Mouse (Mus musculus) layer of hippocampus, adult 11-12 months (tissue): ENCODE data around the gene Spink2.
"Not testable (repeated sequence)": the region's sequence is repeated elsewhere in the genome, so short reads cannot be mapped to it uniquely, and the experiment has no call there.

Source experiments
- DNase-seq: peaks from one replicate; pipeline ENCODE4 v3.0.0; 2022; ENCODE audit warnings: low spot score

The Spink2 gene

DNA sequence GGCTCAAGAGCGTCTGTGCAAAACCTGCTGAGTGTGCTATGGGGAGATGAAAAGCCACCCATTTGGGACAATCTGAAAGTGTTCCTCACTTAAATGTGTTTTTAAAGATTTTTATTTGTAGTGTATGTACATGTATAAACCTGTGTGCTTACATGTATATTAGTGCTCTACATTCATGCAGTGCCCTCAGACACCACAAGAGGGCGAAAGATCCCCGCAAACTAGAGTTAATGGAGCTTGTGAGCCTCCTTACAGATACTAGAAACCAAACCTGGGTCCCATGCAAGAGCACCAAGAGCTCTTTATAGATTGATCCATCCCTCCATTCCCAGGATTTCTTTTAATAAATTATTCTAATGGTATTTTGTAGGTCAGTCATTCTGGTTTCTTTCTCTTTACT lies 17.3 kb downstream of the Spink2 start:
- DNase-seq = peak; percentile 26

GRCm38 (mm10) chr5:77193266-77193665 lies 18.0 kb downstream of the Spink2 start:
- no peak for DNase-seq

DNA sequence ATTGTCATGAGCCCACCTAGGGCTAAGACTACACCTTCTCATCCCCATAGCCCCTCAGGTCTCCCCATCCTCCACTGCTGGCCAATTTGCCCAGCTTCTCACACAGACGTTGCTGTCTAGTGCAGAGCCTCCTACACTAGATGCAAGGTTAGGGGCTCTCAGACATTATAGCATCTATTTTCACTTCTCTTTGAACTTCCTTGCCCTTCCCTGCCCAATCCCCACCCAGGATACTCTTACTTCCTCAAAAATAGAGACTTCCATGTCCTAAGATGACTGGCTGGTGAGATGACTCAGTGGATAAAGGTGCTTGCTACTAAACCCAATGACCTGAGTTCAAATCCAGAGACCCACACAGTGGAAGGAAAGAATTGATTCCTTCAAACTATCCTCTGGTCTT lies 19.6 kb downstream of the Spink2 start:
- DNase-seq = no peak

DNA sequence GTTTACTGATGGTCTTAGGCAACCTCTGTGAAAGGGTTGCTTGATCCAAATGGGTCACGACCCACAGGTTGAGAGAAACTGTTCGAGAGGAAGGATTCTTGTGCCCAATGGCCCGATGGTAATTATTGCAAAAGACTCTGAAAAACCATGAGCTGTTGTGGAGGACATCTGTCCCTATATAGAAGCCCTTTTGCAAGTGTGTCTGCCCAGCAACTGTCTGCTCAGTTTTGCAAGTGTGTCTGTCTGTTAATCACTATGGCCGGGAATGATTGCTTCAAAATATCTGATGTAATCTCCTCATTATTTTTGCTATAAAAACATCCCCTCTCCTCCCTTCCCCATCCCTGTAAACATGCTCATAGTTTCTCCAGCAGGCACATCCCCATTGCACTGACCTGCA lies 20.2 kb downstream of the Spink2 start:
- DNase-seq = no peak

GRCm38 (mm10) chr5:77188738-77189137 lies 22.5 kb downstream of the Spink2 start:
- DNase-seq = no peak

- DNase-seq = no peak
Observed at GRCm38 (mm10) chr5:77185351-77185750, 25.9 kb downstream of the Spink2 start.

DNA sequence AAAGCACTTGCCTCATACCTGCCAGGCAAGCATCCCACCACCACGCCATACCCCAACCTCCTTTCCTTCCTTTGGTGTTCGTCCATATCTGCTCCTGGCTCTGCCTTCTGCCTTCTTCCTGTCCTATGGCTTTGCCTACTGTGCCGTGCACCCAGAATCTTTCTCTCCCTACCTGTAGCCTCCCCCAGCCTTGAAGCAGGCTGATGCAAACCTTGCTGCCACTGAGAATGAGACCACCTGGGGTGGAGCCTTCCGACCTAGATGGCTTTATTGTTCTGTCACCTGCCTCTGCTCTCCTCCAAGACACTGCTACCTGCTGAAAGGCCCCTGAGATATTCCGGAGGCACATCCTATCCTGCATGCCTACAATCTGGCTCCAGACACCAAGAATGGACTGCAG lies 27.4 kb downstream of the Spink2 start:
- not testable (repeated sequence) for DNase-seq

GRCm38 (mm10) chr5:77183338-77183737 lies 27.9 kb downstream of the Spink2 start:
- DNase-seq = no peak

DNA sequence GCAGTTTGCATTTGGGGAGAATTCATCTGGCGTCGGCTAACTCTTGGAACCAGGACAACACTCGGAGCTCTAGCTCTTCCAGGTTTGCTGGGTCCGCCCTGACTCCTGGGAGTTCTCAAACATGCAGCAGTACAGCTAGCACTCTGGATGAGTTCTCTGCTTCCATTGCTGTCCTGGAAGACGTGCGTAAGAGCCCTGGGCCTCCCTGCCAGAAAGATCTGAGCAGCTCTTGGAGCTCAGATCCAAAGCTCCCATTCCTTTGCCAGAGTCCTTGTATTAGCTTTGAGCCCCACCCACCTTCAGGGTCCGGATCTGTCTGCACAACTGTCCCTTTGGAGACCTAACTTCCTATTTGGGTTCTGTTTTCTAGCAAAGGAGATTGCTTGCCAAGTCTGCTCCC lies 29.8 kb downstream of the Spink2 start:
- no peak for DNase-seq

DNA sequence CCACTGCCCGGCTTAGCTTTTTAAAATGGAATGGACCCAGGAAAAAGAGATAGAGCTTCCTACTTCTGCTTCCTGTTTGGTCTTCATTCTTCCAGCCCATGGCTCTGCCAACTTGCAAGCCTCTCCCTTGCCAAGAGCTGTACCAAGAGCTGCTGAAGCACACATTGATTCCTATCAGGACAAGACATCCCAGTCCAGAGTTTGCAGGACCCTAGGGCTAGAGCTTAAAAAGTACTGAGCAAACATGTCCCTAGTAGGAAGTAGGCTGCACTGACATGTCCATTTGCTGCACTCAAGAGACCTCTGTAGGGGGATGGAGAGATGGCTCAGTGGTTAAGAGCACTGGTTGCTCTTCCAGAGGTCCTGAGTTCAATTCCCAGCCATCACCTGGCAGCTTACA lies 32.3 kb downstream of the Spink2 start:
- no peak for DNase-seq

GRCm38 (mm10) chr5:77178008-77178407 lies 33.3 kb downstream of the Spink2 start:
- DNase-seq = no peak

DNA sequence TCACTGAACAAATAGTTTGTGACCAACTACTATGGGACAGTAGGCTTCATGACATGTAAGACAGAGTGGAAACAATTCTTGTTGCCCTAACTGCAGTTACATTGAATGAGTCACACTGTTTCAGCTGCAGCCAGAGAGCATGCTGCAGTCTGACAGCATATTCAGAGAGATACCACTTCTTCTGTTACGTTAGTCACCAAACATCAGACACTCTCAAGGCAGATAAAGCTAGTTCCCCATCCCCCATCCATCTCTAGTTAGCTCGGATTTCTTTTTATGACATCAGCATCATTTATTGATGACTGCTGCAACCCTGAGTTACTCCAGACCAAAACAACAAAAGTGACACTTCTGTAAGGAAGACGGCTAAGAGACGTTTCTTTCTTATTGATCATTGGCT lies 36.5 kb downstream of the Spink2 start:
- DNase-seq = no peak

- DNase-seq = peak; percentile 29
Observed at GRCm38 (mm10) chr5:77170593-77170992, 40.7 kb downstream of the Spink2 start.

DNA sequence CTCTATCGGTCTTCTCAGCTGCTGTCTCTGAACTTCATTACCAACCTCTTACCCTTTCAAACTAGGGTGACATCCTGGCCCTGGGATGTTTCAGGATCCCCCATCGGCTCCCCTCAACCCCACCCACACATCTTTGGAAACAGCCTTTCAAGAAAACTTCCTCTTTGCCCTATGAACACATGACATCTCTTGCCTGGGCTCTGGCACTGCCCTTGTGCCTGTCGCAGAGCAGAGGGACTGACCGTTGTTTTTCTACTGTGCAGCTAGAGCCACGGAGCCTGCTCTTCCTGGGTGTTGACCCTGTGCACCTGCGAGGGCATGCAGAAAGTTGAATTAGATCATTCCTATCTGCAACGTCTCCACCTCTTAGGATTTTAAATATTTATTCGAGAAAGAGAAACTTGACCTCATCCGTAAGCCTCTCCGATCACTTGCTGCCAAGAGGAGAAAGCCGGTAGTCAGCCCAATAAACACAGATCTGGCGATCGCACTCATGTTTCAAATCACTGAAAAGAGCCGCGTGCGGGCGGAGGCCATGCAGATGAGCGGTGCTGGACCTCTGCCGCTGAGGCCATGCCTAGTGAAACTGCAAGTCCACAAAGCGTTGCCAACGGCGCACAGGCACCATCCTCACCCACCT lies 43.8 kb downstream of the Spink2 start:
- no peak for DNase-seq

DNA sequence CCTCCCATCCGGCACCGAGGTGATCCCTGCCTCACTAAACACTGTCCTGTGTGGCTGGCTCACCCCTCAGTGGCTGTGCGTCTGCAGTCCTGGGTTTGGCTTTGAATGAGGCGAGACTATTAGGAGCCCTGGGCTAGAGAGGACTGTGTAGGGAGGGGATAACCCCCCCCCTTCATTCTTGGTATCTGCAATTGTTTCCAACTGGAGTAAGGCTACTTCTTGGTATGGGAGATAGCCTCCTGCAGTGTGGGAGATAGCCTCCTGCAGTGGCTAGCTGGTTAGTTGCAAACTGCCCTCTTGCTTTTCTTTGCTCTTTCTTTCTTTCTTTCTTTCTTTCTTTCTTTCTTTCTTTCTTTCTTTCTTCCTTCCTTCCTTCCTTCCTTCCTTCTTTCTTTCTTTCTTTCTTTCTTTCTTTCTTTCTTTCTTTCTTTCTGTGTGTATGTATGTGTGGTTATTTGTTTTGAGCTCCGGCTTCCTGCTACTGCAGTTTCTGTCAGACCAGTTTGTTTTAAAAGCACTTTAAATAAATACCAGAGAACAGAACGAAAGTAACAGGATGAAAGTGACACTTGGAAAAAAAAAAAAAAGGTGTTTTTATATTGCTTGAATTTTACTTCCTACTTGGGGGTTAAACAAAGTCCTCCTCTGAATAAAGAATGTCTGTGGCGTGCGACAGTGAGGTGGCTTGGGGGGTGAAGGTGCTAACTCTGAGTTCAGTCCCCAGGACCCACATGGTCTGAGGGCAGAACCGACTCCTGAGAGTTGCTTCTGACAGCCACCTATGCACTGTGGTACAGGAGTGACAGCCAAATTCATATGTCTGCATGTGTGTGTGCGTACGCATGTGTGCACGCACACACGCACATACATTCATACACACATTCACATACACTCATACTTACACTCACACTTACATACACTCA lies 45.3 kb downstream of the Spink2 start:
- DNase-seq = no peak

GRCm38 (mm10) chr5:77163597-77163996 lies 47.7 kb downstream of the Spink2 start:
- DNase-seq = no peak

- DNase-seq = no peak
Observed at GRCm38 (mm10) chr5:77162566-77162965, 48.7 kb downstream of the Spink2 start.

- DNase-seq = no peak
Observed at GRCm38 (mm10) chr5:77157777-77158540, 53.3 kb downstream of the Spink2 start.

DNA sequence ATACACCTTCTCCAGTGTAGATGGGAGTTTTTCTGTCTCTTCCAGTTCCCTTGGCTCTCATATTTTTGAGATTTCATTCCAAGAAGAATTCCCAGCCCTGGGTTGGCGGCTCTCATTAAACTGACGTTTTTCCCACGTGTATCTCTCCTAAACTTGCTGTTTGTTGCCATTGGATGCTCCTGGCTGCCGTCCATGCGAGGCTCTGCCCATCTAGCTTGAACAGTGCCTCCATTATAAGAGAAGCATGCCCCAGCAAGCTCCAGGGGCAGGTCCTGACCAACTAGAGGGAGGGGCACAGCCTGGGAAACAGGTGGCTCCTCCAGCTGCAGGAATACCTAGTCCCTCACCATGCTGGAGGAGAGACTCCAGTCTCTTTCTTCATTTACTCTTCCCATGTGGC lies 54.3 kb downstream of the Spink2 start:
- peak; percentile 27 for DNase-seq

GRCm38 (mm10) chr5:77155526-77155925 lies 55.7 kb downstream of the Spink2 start:
- DNase-seq = no peak
